Mouse (Mus musculus): ENCODE data around the gene Chia1. TPM values are rescaled to one million over a fixed set of nuclear protein-coding genes. Genes with fewer than 3 reads are reported as not detected.
"Not testable (repeated sequence)": the region's sequence is repeated elsewhere in the genome, so short reads cannot be mapped to it uniquely, and the experiment has no call there.

Gene Chia1
- polyA plus RNA-seq (2014; fragmentation: Nextera tagmentation; extraction: Ambion mirVana), result 0.17 and 0.19 TPM in 2 replicates

- H3K36me3 ChIP-seq (ENCODE audit: control insufficient read depth, insufficient read depth, low read length), result no peaks in the 10 kb centered on the region
- H3K9ac ChIP-seq (ENCODE audit: low read depth, low read length), result no peak within 1 kb of the TSS
- WGBS, result 79% methylated on average over 3 of the region's 3 CpGs
- no peak within 1 kb of the TSS for H3K4me2 ChIP-seq (ENCODE audit: low read depth, low read length)
- no peak for ATAC-seq (ENCODE audit: low read depth)
- no peaks in the 10 kb centered on the region for H3K4me1 ChIP-seq (ENCODE audit: control insufficient read depth, insufficient read depth, low read length)
- H3K9me3 ChIP-seq (ENCODE audit: control insufficient read depth, low read length), result no peaks in the 10 kb centered on the region
- H3K27me3 ChIP-seq (replicated peaks; ENCODE audit: control insufficient read depth, insufficient read depth, low read length), result no peaks in the 10 kb centered on the region
- DNase-seq (ENCODE audit: low spot score), result no peak
- no peak within 1 kb of the TSS for H3K27ac ChIP-seq (replicated peaks; ENCODE audit: low read depth, low read length)
- H3K4me3 ChIP-seq (ENCODE audit: low read depth, low read length), result no peak within 1 kb of the TSS
Observed at GRCm38 (mm10) chr3:106112929-106113328, at the start of gene Chia1. Chia1 (plus strand) TSS chr3:106113229.

- not testable (repeated sequence) for H3K27me3 ChIP-seq (replicated peaks; ENCODE audit: control insufficient read depth, insufficient read depth, low read length); H3K4me1 ChIP-seq (ENCODE audit: control insufficient read depth, insufficient read depth, low read length); DNase-seq (ENCODE audit: low spot score); H3K36me3 ChIP-seq (ENCODE audit: control insufficient read depth, insufficient read depth, low read length); H3K9me3 ChIP-seq (ENCODE audit: control insufficient read depth, low read length); H3K4me3 ChIP-seq (ENCODE audit: low read depth, low read length); H3K4me2 ChIP-seq (ENCODE audit: low read depth, low read length); ATAC-seq (ENCODE audit: low read depth); H3K27ac ChIP-seq (replicated peaks; ENCODE audit: low read depth, low read length); H3K9ac ChIP-seq (ENCODE audit: low read depth, low read length)
- 28% methylated on average over 5 of the region's 5 CpGs for WGBS
Observed at GRCm38 (mm10) chr3:106067707-106068106, 45.3 kb upstream of the Chia1 start.

GRCm38 (mm10) chr3:106070994-106071393, 42.0 kb upstream of the Chia1 start:
- Histone ChIP-seq H3K27ac (replicated peaks; ENCODE audit: low read depth, low read length) (no peak overlapping the region), H3K27me3 (replicated peaks; ENCODE audit: control insufficient read depth, insufficient read depth, low read length) (no peaks in the 10 kb centered on the region), H3K4me1 (ENCODE audit: control insufficient read depth, insufficient read depth, low read length) (no peaks in the 10 kb centered on the region), H3K36me3 (ENCODE audit: control insufficient read depth, insufficient read depth, low read length) (no peaks in the 10 kb centered on the region), H3K9me3 (ENCODE audit: control insufficient read depth, low read length) (no peaks in the 10 kb centered on the region), H3K4me2 (ENCODE audit: low read depth, low read length) (no peak overlapping the region), H3K9ac (ENCODE audit: low read depth, low read length) (no peak overlapping the region), H3K4me3 (ENCODE audit: low read depth, low read length) (no peak overlapping the region)
- DNase-seq (ENCODE audit: low spot score) (no peak), ATAC-seq (ENCODE audit: low read depth) (no peak)
- 89% methylated on average over 2 of the region's 2 CpGs for WGBS

GRCm38 (mm10) chr3:106074824-106075223, 38.2 kb upstream of the Chia1 start:
- H3K9me3 ChIP-seq (ENCODE audit: control insufficient read depth, low read length), result no peaks in the 10 kb centered on the region
- H3K4me1 ChIP-seq (ENCODE audit: control insufficient read depth, insufficient read depth, low read length), result no peaks in the 10 kb centered on the region
- no peak overlapping the region for H3K27ac ChIP-seq (replicated peaks; ENCODE audit: low read depth, low read length)

GRCm38 (mm10) chr3:106126999-106127398, 14.0 kb downstream of the Chia1 start:
- DNase-seq (ENCODE audit: low spot score) (no peak), ATAC-seq (ENCODE audit: low read depth) (no peak)
- Histone ChIP-seq H3K4me3 (ENCODE audit: low read depth, low read length) (no peak overlapping the region), H3K9me3 (ENCODE audit: control insufficient read depth, low read length) (peaks cover 11% of the 10 kb centered on the region; the same call in 1 of the 2 replicates), H3K9ac (ENCODE audit: low read depth, low read length) (no peak overlapping the region), H3K36me3 (ENCODE audit: control insufficient read depth, insufficient read depth, low read length) (no peaks in the 10 kb centered on the region), H3K27me3 (replicated peaks; ENCODE audit: control insufficient read depth, insufficient read depth, low read length) (no peaks in the 10 kb centered on the region), H3K4me2 (ENCODE audit: low read depth, low read length) (no peak overlapping the region), H3K27ac (replicated peaks; ENCODE audit: low read depth, low read length) (no peak overlapping the region), H3K4me1 (ENCODE audit: control insufficient read depth, insufficient read depth, low read length) (no peaks in the 10 kb centered on the region)

More at GRCm38 (mm10) chr3:106074824-106075223, 38.2 kb upstream of the Chia1 start:
- no peak overlapping the region for H3K9ac ChIP-seq (ENCODE audit: low read depth, low read length)
- no peak overlapping the region for H3K4me2 ChIP-seq (ENCODE audit: low read depth, low read length)
- no peak overlapping the region for H3K4me3 ChIP-seq (ENCODE audit: low read depth, low read length)
- ATAC-seq (ENCODE audit: low read depth), result no peak
- no peaks in the 10 kb centered on the region for H3K36me3 ChIP-seq (ENCODE audit: control insufficient read depth, insufficient read depth, low read length)
- WGBS, result 67% methylated on average over 1 of the region's 1 CpGs
- no peaks in the 10 kb centered on the region for H3K27me3 ChIP-seq (replicated peaks; ENCODE audit: control insufficient read depth, insufficient read depth, low read length)
- DNase-seq (ENCODE audit: low spot score), result peak; percentile 8

- Histone ChIP-seq H3K4me1 (ENCODE audit: control insufficient read depth, insufficient read depth, low read length) (no peaks in the 10 kb centered on the region), H3K27me3 (replicated peaks; ENCODE audit: control insufficient read depth, insufficient read depth, low read length) (no peaks in the 10 kb centered on the region), H3K4me3 (ENCODE audit: low read depth, low read length) (no peak overlapping the region), H3K9ac (ENCODE audit: low read depth, low read length) (no peak overlapping the region), H3K36me3 (ENCODE audit: control insufficient read depth, insufficient read depth, low read length) (no peaks in the 10 kb centered on the region), H3K4me2 (ENCODE audit: low read depth, low read length) (no peak overlapping the region), H3K27ac (replicated peaks; ENCODE audit: low read depth, low read length) (no peak overlapping the region), H3K9me3 (ENCODE audit: control insufficient read depth, low read length) (peaks cover 17% of the 10 kb centered on the region)
- WGBS, result 72% methylated on average over 4 of the region's 4 CpGs
- no peak for DNase-seq (ENCODE audit: low spot score)
- no peak for ATAC-seq (ENCODE audit: low read depth)
Observed at GRCm38 (mm10) chr3:106128807-106129493, 15.9 kb downstream of the Chia1 start.

- peak; percentile 18; the same call in 1 of the 2 replicates for ATAC-seq (ENCODE audit: low read depth)
- DNase-seq (ENCODE audit: low spot score), result peak; percentile 16
- H3K4me3 ChIP-seq (ENCODE audit: low read depth, low read length), result no peak overlapping the region
- H3K9ac ChIP-seq (ENCODE audit: low read depth, low read length), result no peak overlapping the region
- no peak overlapping the region for H3K4me2 ChIP-seq (ENCODE audit: low read depth, low read length)
- no peaks in the 10 kb centered on the region for H3K27me3 ChIP-seq (replicated peaks; ENCODE audit: control insufficient read depth, insufficient read depth, low read length)
- H3K36me3 ChIP-seq (ENCODE audit: control insufficient read depth, insufficient read depth, low read length), result no peaks in the 10 kb centered on the region
- H3K9me3 ChIP-seq (ENCODE audit: control insufficient read depth, low read length), result peaks cover 24% of the 10 kb centered on the region
- no peaks in the 10 kb centered on the region for H3K4me1 ChIP-seq (ENCODE audit: control insufficient read depth, insufficient read depth, low read length)
- 70% methylated on average over 5 of the region's 5 CpGs for WGBS
- H3K27ac ChIP-seq (replicated peaks; ENCODE audit: low read depth, low read length), result no peak overlapping the region
Observed at GRCm38 (mm10) chr3:106131690-106132089, 18.7 kb downstream of the Chia1 start.

- Histone ChIP-seq H3K36me3 (ENCODE audit: control insufficient read depth, insufficient read depth, low read length) (no peaks in the 10 kb centered on the region), H3K27ac (replicated peaks; ENCODE audit: low read depth, low read length) (no peak overlapping the region), H3K27me3 (replicated peaks; ENCODE audit: control insufficient read depth, insufficient read depth, low read length) (no peaks in the 10 kb centered on the region), H3K9ac (ENCODE audit: low read depth, low read length) (no peak overlapping the region), H3K4me1 (ENCODE audit: control insufficient read depth, insufficient read depth, low read length) (no peaks in the 10 kb centered on the region), H3K4me3 (ENCODE audit: low read depth, low read length) (no peak overlapping the region), H3K9me3 (ENCODE audit: control insufficient read depth, low read length) (peaks cover 8% of the 10 kb centered on the region; the same call in 1 of the 2 replicates), H3K4me2 (ENCODE audit: low read depth, low read length) (no peak overlapping the region)
- no peak for DNase-seq (ENCODE audit: low spot score)
- WGBS, result 90% methylated on average over 10 of the region's 10 CpGs
- no peak for ATAC-seq (ENCODE audit: low read depth)
Observed at GRCm38 (mm10) chr3:106144081-106144480, 31.1 kb downstream of the Chia1 start.

- ATAC-seq (ENCODE audit: low read depth), result no peak
- H3K27me3 ChIP-seq (replicated peaks; ENCODE audit: control insufficient read depth, insufficient read depth, low read length), result no peaks in the 10 kb centered on the region
- no peak for DNase-seq (ENCODE audit: low spot score)
- no peaks in the 10 kb centered on the region for H3K36me3 ChIP-seq (ENCODE audit: control insufficient read depth, insufficient read depth, low read length)
- H3K9me3 ChIP-seq (ENCODE audit: control insufficient read depth, low read length), result peaks cover 18% of the 10 kb centered on the region
- H3K4me1 ChIP-seq (ENCODE audit: control insufficient read depth, insufficient read depth, low read length), result no peaks in the 10 kb centered on the region
- no peak overlapping the region for H3K4me3 ChIP-seq (ENCODE audit: low read depth, low read length)
- no peak overlapping the region for H3K9ac ChIP-seq (ENCODE audit: low read depth, low read length)
- 88% methylated on average over 2 of the region's 2 CpGs for WGBS
- H3K4me2 ChIP-seq (ENCODE audit: low read depth, low read length), result no peak overlapping the region
- H3K27ac ChIP-seq (replicated peaks; ENCODE audit: low read depth, low read length), result no peak overlapping the region
Observed at GRCm38 (mm10) chr3:106154413-106154812, 41.4 kb downstream of the Chia1 start.
